ENCODE assay signal across 8 mouse cellular contexts in genomic region chr17:56183658-56184103, GRCm38 (mm10). TPM values are rescaled to one million over a fixed set of nuclear protein-coding genes. Genes with fewer than 3 reads are reported as not detected.
DNase-seq lines count a peak whose midpoint lies in the region; ATAC-seq and TF ChIP-seq lines count a peak whose summit lies in the region.

Gene Mydgf (minus strand): TSS chr17:56183920.

- H3K4me2 ChIP-seq in kidney, embryonic 14.5 days (replicated peaks; ENCODE audit: low read depth, low read length) = peak within 1 kb of the TSS; percentile 67
- peak within 1 kb of the TSS; percentile 83 for H3K4me2 ChIP-seq in limb, embryonic 15.5 days

- peaks cover 3% of the 10 kb centered on the region for H3K4me1 ChIP-seq in bone marrow macrophage, adult 2 months (ENCODE audit: control insufficient read depth, insufficient read depth, low read length)
- peaks cover 3% of the 10 kb centered on the region; the same call in 1 of the 2 replicates for H3K4me1 ChIP-seq in embryonic fibroblast, embryonic 13.5 days (ENCODE audit: control insufficient read depth, insufficient read depth, low read length)
- peaks cover 13% of the 10 kb centered on the region for H3K4me1 ChIP-seq in kidney, embryonic 14.5 days (ENCODE audit: control insufficient read depth, insufficient read depth, low read length)
- H3K4me1 ChIP-seq in limb, embryonic 15.5 days = peaks cover 25% of the 10 kb centered on the region

- peaks cover 49% of the 10 kb centered on the region; the same call in 1 of the 2 replicates for H3K36me3 ChIP-seq in kidney, embryonic 14.5 days (ENCODE audit: control insufficient read depth, insufficient read depth, low read length)
- H3K36me3 ChIP-seq in limb, embryonic 15.5 days = peaks cover 59% of the 10 kb centered on the region

- ATAC-seq in kidney, embryonic 14.5 days (ENCODE audit: low FRiP score, low TSS enrichment) = peak; percentile 90
- ATAC-seq in limb, embryonic 15.5 days (ENCODE audit: insufficient number of reproducible peaks, low FRiP score, low TSS enrichment, low read depth) = peak; percentile 82

- no peak for TF ChIP-seq CTCF in bone marrow macrophage, adult 2 months (IDR thresholded peaks at IDR 0.05; ENCODE audit: low read depth, low read length)
- no peak for TF ChIP-seq CTCF in embryonic fibroblast, embryonic 13.5 days (IDR thresholded peaks at IDR 0.05; ENCODE audit: borderline replicate concordance, insufficient read depth, low read length)

- no peaks in the 10 kb centered on the region for H3K9me3 ChIP-seq in kidney, embryonic 14.5 days (ENCODE audit: control insufficient read depth, low read length)
- H3K9me3 ChIP-seq in limb, embryonic 15.5 days = no peaks in the 10 kb centered on the region

- H3K9ac ChIP-seq in kidney, embryonic 14.5 days (ENCODE audit: low read depth, low read length) = peak within 1 kb of the TSS; percentile 64
- peak within 1 kb of the TSS; percentile 72 for H3K9ac ChIP-seq in limb, embryonic 15.5 days

- 0% methylated on average over 47 of the region's 47 CpGs for WGBS in kidney, embryonic 14.5 days
- WGBS in limb, embryonic 15.5 days = under 1% methylated on average over 46 of the region's 47 CpGs

- 0 out of 2 replicates have a peak within 1 kb of the TSS, but pooled peaks have one; percentile 20 for H3K27ac ChIP-seq in bone marrow macrophage, adult 2 months (ENCODE audit: insufficient read depth, low read depth, low read length)
- H3K27ac ChIP-seq in embryonic fibroblast, embryonic 13.5 days (ENCODE audit: insufficient read depth, low read length) = no peak within 1 kb of the TSS
- H3K27ac ChIP-seq in kidney, embryonic 14.5 days (ENCODE audit: low read depth, low read length) = peak within 1 kb of the TSS; percentile 1; the same call in 1 of the 2 replicates
- H3K27ac ChIP-seq in limb, embryonic 15.5 days = peak within 1 kb of the TSS; percentile 84

- H3K4me3 ChIP-seq in bone marrow macrophage, adult 2 months (ENCODE audit: insufficient read depth, low read length) = peak within 1 kb of the TSS; percentile 90
- peak within 1 kb of the TSS; percentile 82 for H3K4me3 ChIP-seq in embryonic fibroblast, embryonic 13.5 days (ENCODE audit: insufficient read depth, low read length)
- peak within 1 kb of the TSS; percentile 69 for H3K4me3 ChIP-seq in kidney, embryonic 14.5 days (ENCODE audit: low read length)
- H3K4me3 ChIP-seq in limb, embryonic 15.5 days = peak within 1 kb of the TSS; percentile 92

- DNase-seq in A20 (ENCODE audit: low read depth, low spot score) = peak; percentile 95
- peak; percentile 94 to 96 for DNase-seq in heart, adult 9 months (ENCODE audit: low spot score in 2 of 2)
- peak; percentile 81 to 90 for DNase-seq in monocyte, adult 2 months (ENCODE audit: low read depth in 1 of 2, low spot score in 2 of 2)
- peak; percentile 92 to 94 for DNase-seq in spleen, postnatal 36 days (ENCODE audit: low spot score in 2 of 2)

- TF ChIP-seq POLR2A in bone marrow macrophage, adult 2 months (IDR thresholded peaks at IDR 0.05; ENCODE audit: borderline replicate concordance, low read depth, low read length) = no peak
- peak; percentile 66 for TF ChIP-seq POLR2A in embryonic fibroblast, embryonic 13.5 days (IDR thresholded peaks at IDR 0.05; ENCODE audit: low read depth, low read length)

- no peaks in the 10 kb centered on the region for H3K27me3 ChIP-seq in kidney, embryonic 14.5 days (ENCODE audit: control insufficient read depth, insufficient read depth, low read length)
- H3K27me3 ChIP-seq in limb, embryonic 15.5 days = no peaks in the 10 kb centered on the region

RNA-seq across cellular contexts. Expression of gene Mydgf, which starts in this region (rescaled TPM):
- 35.2 and 37.4 TPM in 2 replicates for polyA plus RNA-seq in bone marrow macrophage, adult 2 months (2012; ENCODE audit: insufficient read depth, insufficient read length, missing spikeins)
- 55.2 and 63.0 TPM in 2 replicates for polyA plus RNA-seq in embryonic fibroblast, embryonic 13.5 days (2011; ENCODE audit: insufficient read length, low read depth, missing spikeins)
- 80.5 and 89.2 TPM in 2 replicates for polyA plus RNA-seq in kidney, embryonic 14.5 days (2014; fragmentation: Nextera tagmentation; extraction: Ambion mirVana)
- polyA plus RNA-seq in limb, embryonic 15.5 days (2015; fragmentation: Nextera tagmentation; extraction: Ambion mirVana) = 108 and 119 TPM in 2 replicates
